Mouse (Mus musculus) embryonic facial prominence, embryonic 15.5 days (tissue): ENCODE data around the gene Higd1c. TPM values are rescaled to one million over a fixed set of nuclear protein-coding genes. Genes with fewer than 3 reads are reported as not detected.
"Not testable (repeated sequence)": the region's sequence is repeated elsewhere in the genome, so short reads cannot be mapped to it uniquely, and the experiment has no call there.

Source experiments
- ATAC-seq: fragments of 200-750 bp; cut with Nextera tagmentation; 2 replicates; pipeline ENCODE4 v1.8.0; 2017; ENCODE audit warnings: low read depth, moderate TSS enrichment; ENCODE audit not compliant: insufficient number of reproducible peaks, low FRiP score, low TSS enrichment
- H3K27ac ChIP-seq: fragments of 300-500 bp; sonication (generic); replicated peaks from 2 replicates; pipeline ENCODE4 v1.5.1; 2015; ENCODE audit warnings: mild to moderate bottlenecking, inconsistent platforms
- H3K27me3 ChIP-seq: fragments of 300-500 bp; sonication (generic); 2 replicates; pipeline ENCODE4 v1.6.1; 2015; ENCODE audit warnings: inconsistent platforms
- H3K36me3 ChIP-seq: fragments of 300-500 bp; sonication (generic); 2 replicates; pipeline ENCODE4 v1.6.1; 2015; ENCODE audit warnings: mild to moderate bottlenecking, inconsistent platforms
- H3K4me1 ChIP-seq: fragments of 300-500 bp; sonication (generic); 2 replicates; pipeline ENCODE4 v1.6.1; 2015; ENCODE audit warnings: inconsistent platforms
- H3K4me2 ChIP-seq: fragments of 300-500 bp; sonication (generic); replicated peaks from 2 replicates; pipeline ENCODE4 v1.6.1; 2015; ENCODE audit warnings: mild to moderate bottlenecking, inconsistent platforms
- H3K4me3 ChIP-seq: fragments of 300-500 bp; sonication (generic); replicated peaks from 2 replicates; pipeline ENCODE4 v1.5.1; 2015; ENCODE audit warnings: mild to moderate bottlenecking, inconsistent platforms
- H3K9ac ChIP-seq: fragments of 300-500 bp; sonication (generic); 2 replicates; pipeline ENCODE4 v1.6.1; 2015; ENCODE audit warnings: inconsistent platforms
- H3K9me3 ChIP-seq: fragments of 300-500 bp; sonication (generic); replicated peaks from 2 replicates; pipeline ENCODE4 v1.6.1; 2016; ENCODE audit warnings: inconsistent platforms
- WGBS: fragments of 180-500 bp; shearing (Covaris S2); methylation state at CpG from one replicate; pipeline ENCODE4 v1.1.7; 2015; 5-methylcytosine and 5-hydroxymethylcytosine counted together
- polyA plus RNA-seq: library from polyadenylated mRNA; unstranded; fragments of >200 nt; fragmentation: Nextera tagmentation; extraction: Ambion mirVana; gene quantifications from 2 replicates; pipeline ENCODE4 v1.2.1, GENCODE M21; 2015

Gene Higd1c
- polyA plus RNA-seq, 1 experiment from 2014 or later: not detected

DNA sequence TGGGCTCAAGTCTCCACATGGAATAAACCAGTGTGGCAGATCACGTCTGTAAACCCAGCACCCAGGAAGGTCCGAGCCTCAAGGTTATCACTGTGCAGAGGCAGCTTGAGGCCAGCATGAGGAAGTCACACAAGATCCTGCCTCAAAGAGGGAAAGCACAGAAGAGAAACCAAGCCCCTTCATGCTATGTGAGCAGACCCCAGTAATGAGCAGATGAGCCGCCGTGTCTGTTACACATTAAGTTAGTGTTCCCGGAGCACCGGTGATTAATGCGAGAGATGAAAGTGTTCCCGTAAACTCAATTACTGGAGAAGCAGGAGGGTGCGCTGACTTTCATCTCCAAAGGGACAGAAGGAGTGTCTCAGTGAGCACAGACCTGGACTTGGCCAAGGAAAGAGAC, 1.6 kb downstream of the Higd1c start:
- H3K9me3 ChIP-seq, H3K27me3 ChIP-seq, H3K36me3 ChIP-seq, H3K4me3 ChIP-seq, ATAC-seq, H3K27ac ChIP-seq, H3K9ac ChIP-seq, H3K4me2 ChIP-seq, H3K4me1 ChIP-seq: not testable (repeated sequence)
- 30% methylated on average over 9 of the region's 9 CpGs for WGBS

DNA sequence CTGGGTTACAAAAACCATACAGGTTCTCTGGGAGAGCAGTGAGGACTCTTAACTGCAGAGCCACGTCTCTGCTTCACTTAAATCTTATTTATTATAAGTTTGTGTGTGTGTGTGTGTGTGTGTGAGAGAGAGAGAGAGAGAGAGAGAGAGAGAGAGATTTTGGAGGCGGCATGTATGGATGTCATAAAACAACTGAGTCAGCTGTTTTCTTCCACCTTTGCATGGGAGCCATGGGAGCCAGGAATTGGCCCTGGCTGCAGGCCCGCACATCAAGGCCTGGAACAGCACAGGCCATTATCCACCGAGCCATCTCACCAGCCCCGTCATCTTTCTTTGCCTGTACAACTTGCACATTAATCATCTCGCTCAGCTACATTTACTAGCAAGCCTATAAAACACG, 2.8 kb downstream of the Higd1c start:
- 72% methylated on average over 7 of the region's 7 CpGs for WGBS
- Histone ChIP-seq H3K36me3 (no peaks in the 10 kb centered on the region), H3K9me3 (no peaks in the 10 kb centered on the region), H3K27me3 (no peaks in the 10 kb centered on the region), H3K4me1 (no peaks in the 10 kb centered on the region), H3K4me2 (no peak overlapping the region), H3K9ac (no peak overlapping the region), H3K27ac (no peak overlapping the region), H3K4me3 (no peak overlapping the region)
- ATAC-seq: no peak

DNA sequence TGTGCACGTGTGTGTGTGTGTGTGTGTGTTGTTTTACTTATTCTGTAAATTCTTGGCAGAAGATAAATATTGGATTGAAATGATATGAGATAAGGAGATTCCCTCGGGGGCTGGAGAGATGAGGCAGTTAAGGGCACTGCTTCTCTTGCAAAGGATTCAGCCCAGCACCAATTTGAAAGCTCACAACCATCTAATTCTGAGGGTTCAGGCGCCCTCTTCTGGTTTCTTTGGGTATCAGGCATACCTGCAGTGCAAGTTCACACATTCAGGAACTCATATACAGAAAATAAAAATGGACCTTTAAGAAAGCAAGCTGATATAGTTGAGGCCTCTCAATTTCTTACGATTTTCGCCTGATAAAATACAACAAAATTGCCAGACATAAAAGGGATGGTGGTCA, 10.7 kb downstream of the Higd1c start:
- Histone ChIP-seq H3K4me3 (no peak overlapping the region), H3K4me1 (no peaks in the 10 kb centered on the region), H3K4me2 (no peak overlapping the region), H3K9me3 (no peaks in the 10 kb centered on the region), H3K36me3 (no peaks in the 10 kb centered on the region), H3K9ac (no peak overlapping the region), H3K27me3 (no peaks in the 10 kb centered on the region), H3K27ac (no peak overlapping the region)
- ATAC-seq: no peak
- WGBS: 26% methylated on average over 5 of the region's 5 CpGs

DNA sequence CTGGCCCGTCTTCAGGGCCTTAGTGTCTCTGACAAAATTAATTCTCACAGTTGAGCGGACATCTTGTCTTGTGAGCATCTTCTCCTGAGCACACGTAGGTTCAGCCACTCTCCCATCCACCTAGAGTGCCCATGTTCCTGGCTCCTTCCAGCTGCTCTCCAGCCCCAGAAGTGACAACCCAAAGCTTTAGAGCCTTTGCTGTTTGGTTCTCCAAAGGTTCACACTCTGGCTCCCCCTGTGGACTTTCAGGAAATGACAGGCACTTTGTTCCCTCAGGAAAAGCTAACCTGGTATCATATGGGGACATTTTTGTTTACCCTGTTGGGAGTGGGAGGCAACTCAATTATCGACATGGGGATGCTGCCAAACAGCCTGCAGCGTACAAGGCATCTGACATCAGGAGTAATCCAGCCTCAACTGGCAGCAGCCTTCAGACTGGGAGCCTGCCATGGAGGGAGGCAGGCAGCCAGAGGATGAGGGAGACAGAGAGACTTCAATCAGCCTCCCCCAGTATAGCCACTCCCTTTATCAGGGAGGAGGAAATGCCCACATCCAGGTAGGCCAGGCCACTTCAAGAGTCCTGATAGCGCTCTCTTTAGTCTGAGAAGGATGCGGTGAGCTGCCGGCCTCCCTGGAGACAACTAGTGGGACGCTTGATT, 13.6 kb downstream of the Higd1c start:
- not testable (repeated sequence) for H3K27me3 ChIP-seq, H3K4me1 ChIP-seq, H3K9ac ChIP-seq, ATAC-seq, H3K4me3 ChIP-seq, H3K36me3 ChIP-seq, H3K27ac ChIP-seq, H3K4me2 ChIP-seq, H3K9me3 ChIP-seq
- WGBS: 18% methylated on average over 3 of the region's 9 CpGs

- 82% methylated on average over 8 of the region's 8 CpGs for WGBS
- no peaks in the 10 kb centered on the region for H3K36me3 ChIP-seq
- no peak overlapping the region for H3K4me3 ChIP-seq
- no peak overlapping the region for H3K9ac ChIP-seq
- no peak overlapping the region for H3K27ac ChIP-seq
- H3K9me3 ChIP-seq: no peaks in the 10 kb centered on the region
- no peak for ATAC-seq
- H3K4me2 ChIP-seq: no peak overlapping the region
- H3K27me3 ChIP-seq: no peaks in the 10 kb centered on the region
- no peaks in the 10 kb centered on the region for H3K4me1 ChIP-seq
These were observed 15.3 kb downstream of the Higd1c start for GRCm38 (mm10) chr15:100379658-100380057.

GRCm38 (mm10) chr15:100380104-100380503, 15.8 kb downstream of the Higd1c start:
- no peaks in the 10 kb centered on the region for H3K9me3 ChIP-seq
- WGBS: 53% methylated on average over 2 of the region's 2 CpGs

DNA sequence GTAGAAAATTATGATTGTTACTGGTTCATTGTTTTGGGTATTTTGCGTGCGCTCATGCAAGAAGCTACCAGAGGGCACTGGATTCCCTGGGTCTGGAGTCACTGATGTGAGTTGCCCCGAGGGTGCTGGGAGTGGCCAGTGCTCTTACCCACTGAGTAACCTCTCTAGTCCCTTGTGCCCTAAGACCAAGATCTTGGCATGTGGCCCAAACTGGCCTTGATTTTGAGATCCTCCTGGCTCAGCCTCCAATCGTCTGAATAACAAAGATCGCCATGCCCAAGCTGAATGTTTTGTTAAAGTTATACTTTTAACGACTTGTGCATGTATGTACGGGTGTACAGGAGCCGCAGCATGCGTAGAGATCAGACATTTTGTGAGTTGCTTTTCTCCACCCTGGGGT, 21.4 kb downstream of the Higd1c start:
- Histone ChIP-seq H3K4me2 (no peak overlapping the region), H3K4me3 (no peak overlapping the region), H3K9ac (no peak overlapping the region), H3K27me3 (no peaks in the 10 kb centered on the region), H3K27ac (no peak overlapping the region), H3K36me3 (no peaks in the 10 kb centered on the region), H3K4me1 (no peaks in the 10 kb centered on the region), H3K9me3 (no peaks in the 10 kb centered on the region)
- WGBS: 90% methylated on average over 9 of the region's 9 CpGs
- no peak for ATAC-seq

More at GRCm38 (mm10) chr15:100380104-100380503, 15.8 kb downstream of the Higd1c start:
- H3K27ac ChIP-seq: no peak overlapping the region
- no peaks in the 10 kb centered on the region for H3K4me1 ChIP-seq
- ATAC-seq: no peak
- H3K4me2 ChIP-seq: no peak overlapping the region
- no peak overlapping the region for H3K4me3 ChIP-seq
- H3K36me3 ChIP-seq: no peaks in the 10 kb centered on the region
- H3K9ac ChIP-seq: no peak overlapping the region
- H3K27me3 ChIP-seq: no peaks in the 10 kb centered on the region

GRCm38 (mm10) chr15:100387544-100388223, 23.3 kb downstream of the Higd1c start:
- H3K4me2 ChIP-seq: no peak overlapping the region
- no peaks in the 10 kb centered on the region for H3K36me3 ChIP-seq
- H3K9ac ChIP-seq: no peak overlapping the region
- no peak overlapping the region for H3K4me3 ChIP-seq
- H3K9me3 ChIP-seq: no peaks in the 10 kb centered on the region
- no peak for ATAC-seq
- H3K27me3 ChIP-seq: no peaks in the 10 kb centered on the region
- no peaks in the 10 kb centered on the region for H3K4me1 ChIP-seq
- no peak overlapping the region for H3K27ac ChIP-seq
- WGBS: 88% methylated on average over 17 of the region's 17 CpGs

- WGBS: 79% methylated on average over 16 of the region's 16 CpGs
- H3K4me1 ChIP-seq: no peaks in the 10 kb centered on the region
- H3K4me3 ChIP-seq: no peak overlapping the region
- H3K27me3 ChIP-seq: no peaks in the 10 kb centered on the region
- H3K27ac ChIP-seq: no peak overlapping the region
- no peak overlapping the region for H3K4me2 ChIP-seq
- no peak for ATAC-seq
- H3K9ac ChIP-seq: no peak overlapping the region
- no peaks in the 10 kb centered on the region for H3K9me3 ChIP-seq
- peaks cover 3% of the 10 kb centered on the region; the same call in 1 of the 2 replicates for H3K36me3 ChIP-seq
These were observed 24.0 kb downstream of the Higd1c start for GRCm38 (mm10) chr15:100388224-100388835.

GRCm38 (mm10) chr15:100388886-100389285, 24.5 kb downstream of the Higd1c start:
- Histone ChIP-seq H3K9ac (no peak overlapping the region), H3K27ac (no peak overlapping the region), H3K4me3 (no peak overlapping the region), H3K27me3 (no peaks in the 10 kb centered on the region), H3K36me3 (peaks cover 9% of the 10 kb centered on the region), H3K4me1 (no peaks in the 10 kb centered on the region), H3K4me2 (no peak overlapping the region), H3K9me3 (no peaks in the 10 kb centered on the region)
- no peak for ATAC-seq
- 75% methylated on average over 9 of the region's 9 CpGs for WGBS

DNA sequence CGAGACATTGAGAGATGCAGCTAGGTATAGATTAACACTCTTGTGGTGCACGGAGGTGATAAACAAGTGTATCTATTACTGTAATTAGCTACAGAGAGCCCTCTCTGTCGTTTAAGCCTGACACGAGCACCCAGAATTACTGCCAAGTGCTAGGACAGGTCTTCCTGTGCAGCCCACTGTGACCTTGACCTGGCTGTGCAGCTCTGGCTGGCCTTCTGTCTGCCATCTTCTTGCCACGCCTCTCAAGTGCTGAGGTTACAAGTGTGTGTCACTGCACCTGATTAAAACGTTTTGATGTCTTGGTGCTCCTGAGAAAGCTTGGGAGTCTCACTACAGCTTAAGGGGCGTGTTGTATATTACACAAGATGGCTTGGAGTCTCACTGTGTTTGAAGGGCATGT, 26.7 kb downstream of the Higd1c start:
- Histone ChIP-seq H3K27me3 (no peaks in the 10 kb centered on the region), H3K4me3 (no peak overlapping the region), H3K4me1 (no peaks in the 10 kb centered on the region), H3K4me2 (no peak overlapping the region), H3K9me3 (no peaks in the 10 kb centered on the region), H3K36me3 (peaks cover 30% of the 10 kb centered on the region), H3K9ac (no peak overlapping the region), H3K27ac (no peak overlapping the region)
- ATAC-seq: no peak
- 64% methylated on average over 7 of the region's 7 CpGs for WGBS
